ENCODE assay signal across 8 mouse cellular contexts in genomic region chr1:30584806-30585205, GRCm38 (mm10).
DNase-seq lines count a peak whose midpoint lies in the region; ATAC-seq and TF ChIP-seq lines count a peak whose summit lies in the region.

No protein-coding gene starts in this region.

- 8% methylated on average over 4 of the region's 4 CpGs for WGBS in neural tube, embryonic 11.5 days
- WGBS in midbrain, postnatal 0 days: 3% methylated on average over 4 of the region's 4 CpGs

- no peak overlapping the region for H3K9ac ChIP-seq in neural tube, embryonic 11.5 days (ENCODE audit: low read length)
- no peak overlapping the region for H3K9ac ChIP-seq in midbrain, postnatal 0 days (replicated peaks; ENCODE audit: low read length, poor library complexity, severe bottlenecking)

- no peaks in the 10 kb centered on the region for H3K4me1 ChIP-seq in neural tube, embryonic 11.5 days (ENCODE audit: control insufficient read depth, insufficient read depth, low read length)
- H3K4me1 ChIP-seq in midbrain, postnatal 0 days (ENCODE audit: insufficient read depth, low read length): no peaks in the 10 kb centered on the region

- TF ChIP-seq CTCF in midbrain, postnatal 0 days (IDR thresholded peaks at IDR 0.05): peak; percentile 92

- no peaks in the 10 kb centered on the region for H3K36me3 ChIP-seq in neural tube, embryonic 11.5 days (ENCODE audit: control insufficient read depth, insufficient read depth, low read length)
- no peaks in the 10 kb centered on the region for H3K36me3 ChIP-seq in midbrain, postnatal 0 days (ENCODE audit: insufficient read depth, low read length)

- no peak overlapping the region for H3K4me3 ChIP-seq in neural tube, embryonic 11.5 days (ENCODE audit: low read depth, low read length)
- H3K4me3 ChIP-seq in midbrain, postnatal 0 days (ENCODE audit: low read depth, low read length): no peak overlapping the region

- H3K27ac ChIP-seq in neural tube, embryonic 11.5 days (ENCODE audit: low read depth, low read length): no peak overlapping the region
- no peak overlapping the region for H3K27ac ChIP-seq in midbrain, postnatal 0 days (ENCODE audit: low read depth, low read length)

- H3K9me3 ChIP-seq in neural tube, embryonic 11.5 days (ENCODE audit: control insufficient read depth, low read length): no peaks in the 10 kb centered on the region
- no peaks in the 10 kb centered on the region for H3K9me3 ChIP-seq in midbrain, postnatal 0 days (ENCODE audit: low read length)

- H3K4me2 ChIP-seq in neural tube, embryonic 11.5 days (ENCODE audit: low read depth): no peak overlapping the region
- H3K4me2 ChIP-seq in midbrain, postnatal 0 days (ENCODE audit: low read depth, low read length, poor library complexity, severe bottlenecking): no peak overlapping the region

- DNase-seq in frontal cortex, postnatal 25 days (ENCODE audit: low spot score in 2 of 2): no peak
- DNase-seq in neural tube, embryonic 11.5 days (ENCODE audit: low spot score): peak; percentile 61
- no peak for DNase-seq in neural tube, embryonic 10.5 days (ENCODE audit: extremely low spot score, low spot score)
- peak; percentile 55 for DNase-seq in cerebellum, adult 9-10 months
- peak; percentile 20 for DNase-seq in hindlimb bud, embryonic 11.5 days (ENCODE audit: extremely low spot score, low read depth, low spot score)
- peak; percentile 85 for DNase-seq in midbrain, postnatal 0 days (ENCODE audit: low spot score)

- ATAC-seq in frontal cortex, adult (ENCODE audit: low TSS enrichment): peak; percentile 47; the same call in 1 of the 2 replicates
- ATAC-seq in neural tube, embryonic 11.5 days (ENCODE audit: insufficient read depth, low FRiP score, low TSS enrichment): peak; percentile 46; the same call in 1 of the 2 replicates
- ATAC-seq in midbrain, postnatal 0 days (ENCODE audit: low FRiP score): no peak
- ATAC-seq in inflammation-experienced regulatory T-cells, adult 6 months: no peak

- no peaks in the 10 kb centered on the region for H3K27me3 ChIP-seq in neural tube, embryonic 11.5 days (ENCODE audit: control insufficient read depth, insufficient read depth, low read length)
- no peaks in the 10 kb centered on the region for H3K27me3 ChIP-seq in midbrain, postnatal 0 days (ENCODE audit: insufficient read depth, low read length)

Comparison
In these comparisons a context has a peak if more than half of its experiments do, and no peak if none do; other contexts are left out.
1. DNase-seq: peak in neural tube, embryonic 11.5 days (single experiment), cerebellum, adult 9-10 months (single experiment), hindlimb bud, embryonic 11.5 days (single experiment) and midbrain, postnatal 0 days (single experiment); none in frontal cortex, postnatal 25 days (0 of 2) and neural tube, embryonic 10.5 days (single experiment).
2. ATAC-seq: peak in frontal cortex, adult (single experiment) and neural tube, embryonic 11.5 days (single experiment); none in midbrain, postnatal 0 days (single experiment) and inflammation-experienced regulatory T-cells, adult 6 months (single experiment).